Mouse (Mus musculus) liver, postnatal 0 days (tissue): Measurements from ENCODE around the gene Rab43.
A peak's percentile ranks its signal among the peaks of the same experiment; 100 is the strongest.

Experiments
- CTCF ChIP-seq: sonication (generic); IDR thresholded peaks from 2 replicates; pipeline ENCODE4 v1.5.1; 2016; ENCODE audit warnings: antibody characterized with exemption, low read depth
- EP300 ChIP-seq: IDR thresholded peaks from 2 replicates; pipeline ENCODE4 v1.6.1; 2016; ENCODE audit warnings: antibody characterized with exemption, low read depth, mild to moderate bottlenecking

GRCm38 (mm10) chr6:87775588-87776245, 36.2 kb downstream of the Rab43 start:
- TF ChIP-seq CTCF (no peak), EP300 (peak; percentile 91)
